Mouse (Mus musculus) olfactory bulb, adult 2 months (tissue): ENCODE measurements around the gene Clec18a. TPM values are rescaled to one million over a fixed set of nuclear protein-coding genes. Genes with fewer than 3 reads are reported as not detected.
A peak's percentile ranks its signal among the peaks of the same experiment; 100 is the strongest.

Experiments used
- H3K27ac ChIP-seq: fragments of 200-500 bp; 2 replicates; pipeline ENCODE4 v1.5.1; 2012; ENCODE audit warnings: low read depth, low read length; ENCODE audit not compliant: insufficient read depth
- H3K4me1 ChIP-seq: fragments of 200-500 bp; 2 replicates; pipeline ENCODE4 v1.6.1; 2012; ENCODE audit warnings: low read length; ENCODE audit not compliant: control insufficient read depth, insufficient read depth
- H3K4me3 ChIP-seq: fragments of 200-500 bp; 2 replicates; pipeline ENCODE4 v1.5.1; 2012; ENCODE audit warnings: mild to moderate bottlenecking, low read depth, low read length, moderate library complexity; ENCODE audit not compliant: insufficient read depth
- CTCF ChIP-seq: fragments of 200-500 bp; IDR thresholded peaks from 2 replicates; pipeline ENCODE4 v1.5.1; 2012; ENCODE audit warnings: low read depth, mild to moderate bottlenecking, low read length, moderate library complexity; ENCODE audit not compliant: insufficient read depth
- POLR2A ChIP-seq: fragments of 200-500 bp; IDR thresholded peaks from 2 replicates; pipeline ENCODE4 v1.6.1; 2012; ENCODE audit warnings: mild to moderate bottlenecking, low read depth, low read length, moderate library complexity; ENCODE audit not compliant: insufficient read depth
- WGBS: fragments of 180-500 bp; shearing (Covaris S2); methylation state at CpG from one replicate; pipeline ENCODE4 v1.1.7; 2018; 5-methylcytosine and 5-hydroxymethylcytosine counted together
- polyA plus RNA-seq: library from polyadenylated mRNA; stranded (reverse); fragments of >200 nt; gene quantifications from 2 replicates; pipeline ENCODE4 v1.2.4, GENCODE M21; 2012; ENCODE audit warnings: low replicate concordance; ENCODE audit not compliant: missing spikeins, insufficient read depth, insufficient read length

The Clec18a gene
- polyA plus RNA-seq, 1 experiment = not detected

DNA sequence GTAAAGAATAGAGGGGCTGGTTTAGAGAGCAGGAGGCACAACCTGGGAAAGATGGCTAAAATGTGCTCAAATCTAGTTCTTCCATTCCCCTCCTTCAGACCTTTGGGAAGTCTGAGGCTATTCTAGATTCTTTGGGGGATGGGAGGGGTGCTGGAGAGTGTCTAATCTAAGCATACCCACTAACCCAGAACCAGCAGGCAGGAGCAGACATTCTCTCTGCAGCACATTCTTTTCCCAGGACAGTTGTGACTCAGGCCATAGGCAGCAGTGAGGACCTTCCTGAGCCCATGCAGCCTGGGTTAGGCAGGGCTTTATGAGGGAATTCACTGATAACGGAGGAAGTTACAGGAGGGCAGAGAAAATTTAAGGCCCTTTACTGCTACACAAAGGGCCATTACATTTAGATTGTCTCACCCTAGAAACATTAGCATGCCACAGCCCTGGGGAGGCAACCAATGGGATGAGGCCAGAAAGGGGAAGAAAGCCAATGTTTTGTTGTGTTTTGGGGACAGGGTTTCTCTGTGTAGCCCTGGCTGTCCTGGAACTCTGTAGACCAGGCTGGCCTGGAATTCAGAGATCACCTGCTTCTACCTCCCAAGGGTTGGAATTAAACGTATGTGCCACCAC, 33.2 kb downstream of the Clec18a start:
- WGBS = 78% methylated on average over 2 of the region's 2 CpGs
- Histone ChIP-seq H3K4me3 (no peak overlapping the region), H3K4me1 (peaks cover 12% of the 10 kb centered on the region), H3K27ac (no peak overlapping the region)
- TF ChIP-seq CTCF (no peak), POLR2A (no peak)

DNA sequence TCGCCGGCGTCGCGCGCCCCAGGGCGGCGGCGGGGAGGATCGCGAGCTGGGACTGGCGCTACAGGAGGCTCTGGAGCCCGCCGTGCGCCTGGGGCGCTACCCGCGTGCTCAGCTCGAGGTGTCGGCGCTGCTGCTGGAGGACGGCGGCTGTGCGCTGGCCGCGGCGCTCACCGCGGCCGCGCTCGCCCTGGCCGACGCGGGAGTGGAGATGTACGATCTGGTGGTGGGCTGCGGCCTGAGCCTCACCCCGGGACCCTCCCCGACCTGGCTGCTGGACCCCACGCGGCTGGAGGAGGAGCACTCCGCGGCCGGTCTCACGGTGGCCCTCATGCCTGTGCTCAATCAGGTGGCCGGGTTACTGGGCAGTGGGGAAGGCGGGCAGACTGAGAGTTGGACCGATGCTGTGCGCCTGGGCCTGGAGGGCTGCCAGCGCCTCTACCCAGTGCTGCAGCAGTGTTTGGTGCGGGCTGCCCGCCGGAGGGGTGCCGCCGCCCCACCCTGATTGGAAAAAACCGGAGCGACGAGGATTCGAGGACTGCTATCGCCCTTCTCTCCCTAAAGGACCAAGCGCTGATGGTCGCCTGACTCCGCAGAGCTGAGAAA, 35.4 kb downstream of the Clec18a start:
- no peak; the same call in 1 of the 2 replicates for TF ChIP-seq POLR2A
- no peak for TF ChIP-seq CTCF
- Histone ChIP-seq H3K4me3 (peak overlapping the region; percentile 76), H3K27ac (no peak overlapping the region), H3K4me1 (peaks cover 11% of the 10 kb centered on the region)
- WGBS = under 1% methylated on average over 63 of the region's 63 CpGs

DNA sequence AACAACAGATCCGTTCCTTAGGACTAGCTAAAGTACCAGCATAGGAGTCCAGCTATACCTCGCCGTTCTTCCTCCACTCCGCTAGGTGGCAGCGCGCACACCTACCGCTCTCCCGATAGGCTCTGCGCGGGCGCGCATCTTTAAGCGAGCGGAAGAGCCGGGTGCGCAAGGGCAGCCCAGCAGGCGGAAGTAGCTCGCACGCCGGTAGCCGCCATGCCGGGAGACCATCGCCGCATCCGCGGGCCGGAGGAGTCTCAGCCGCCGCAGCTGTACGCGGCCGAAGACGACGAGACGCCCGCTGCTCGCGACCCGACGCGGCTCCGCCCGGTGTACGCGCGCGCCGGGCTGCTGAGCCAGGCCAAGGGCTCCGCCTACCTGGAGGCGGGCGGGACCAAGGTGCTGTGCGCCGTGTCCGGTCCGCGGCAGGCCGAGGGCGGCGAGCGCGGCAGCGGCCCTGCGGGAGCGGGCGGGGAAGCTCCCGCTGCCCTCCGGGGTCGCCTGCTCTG, 36.0 kb downstream of the Clec18a start, which contains the start of gene Exosc6:
Exosc6 (plus strand) TSS at position 182 of the 506 bp plus-strand sequence.
- peaks cover 9% of the 10 kb centered on the region for H3K4me1 ChIP-seq
- under 1% methylated on average over 67 of the region's 68 CpGs for WGBS
- TF ChIP-seq POLR2A (peak; percentile 44; the same call in 1 of the 2 replicates), CTCF (peak; percentile 82)
- peak within 1 kb of the TSS; percentile 76 for H3K4me3 ChIP-seq
- no peak within 1 kb of the TSS for H3K27ac ChIP-seq

DNA sequence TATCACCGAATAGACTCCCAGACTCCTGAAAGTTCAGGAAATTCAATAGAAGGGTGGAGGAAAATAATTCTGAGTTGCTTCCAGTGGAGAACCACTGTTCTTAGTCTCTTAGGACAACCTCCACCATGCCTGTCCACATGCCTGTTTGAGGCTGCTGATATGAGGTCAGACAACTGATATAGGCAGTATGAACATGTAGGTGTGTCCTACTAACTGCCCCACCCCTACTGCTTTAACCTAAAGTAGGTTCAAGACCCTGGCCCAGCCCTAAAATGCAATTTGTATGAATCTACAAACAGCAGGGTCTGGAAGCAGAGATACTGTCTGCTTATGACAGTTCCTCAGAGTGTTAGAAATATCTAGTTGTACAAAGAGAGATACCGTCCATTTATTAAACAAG, 36.6 kb downstream of the Clec18a start:
- H3K27ac ChIP-seq = no peak overlapping the region
- H3K4me3 ChIP-seq = no peak overlapping the region
- 66% methylated on average over 2 of the region's 2 CpGs for WGBS
- TF ChIP-seq POLR2A (no peak), CTCF (no peak)
- peaks cover 5% of the 10 kb centered on the region for H3K4me1 ChIP-seq

DNA sequence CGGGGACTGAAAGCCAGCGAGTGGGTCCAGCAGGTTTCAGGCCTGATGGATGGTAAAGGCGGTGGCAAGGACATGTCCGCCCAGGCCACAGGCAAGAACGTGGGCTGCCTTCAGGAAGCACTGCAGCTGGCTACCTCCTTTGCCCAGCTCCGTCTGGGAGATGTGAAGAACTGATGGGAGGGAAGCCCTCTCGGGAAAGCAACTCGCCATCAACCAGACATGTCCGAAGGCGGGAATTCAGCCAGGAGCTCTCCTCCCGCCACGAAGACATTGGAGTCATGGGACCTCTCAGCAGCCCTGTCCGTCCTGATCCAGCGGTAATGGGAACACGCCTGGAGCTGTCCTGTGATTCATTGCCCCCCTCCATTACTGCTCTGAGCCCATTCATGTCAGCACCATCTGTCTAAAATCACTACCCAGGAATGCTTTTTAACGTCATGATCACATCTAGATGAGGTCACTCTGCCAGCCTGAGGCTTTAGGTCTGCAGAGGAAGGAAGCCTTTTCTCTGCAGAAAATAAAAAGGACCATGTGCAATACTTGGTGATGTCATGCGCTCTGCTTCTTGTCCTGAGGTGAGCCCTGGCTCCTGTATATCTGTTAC, 37.1 kb downstream of the Clec18a start:
- TF ChIP-seq POLR2A = no peak
- no peak for TF ChIP-seq CTCF
- Histone ChIP-seq H3K27ac (no peak overlapping the region), H3K4me1 (peaks cover 5% of the 10 kb centered on the region), H3K4me3 (no peak overlapping the region)
- 84% methylated on average over 17 of the region's 17 CpGs for WGBS

- no peak for TF ChIP-seq POLR2A
- no peak for TF ChIP-seq CTCF
- WGBS = 78% methylated on average over 12 of the region's 12 CpGs
- peaks cover 5% of the 10 kb centered on the region for H3K4me1 ChIP-seq
- no peak overlapping the region for H3K4me3 ChIP-seq
- no peak overlapping the region for H3K27ac ChIP-seq
Measured at GRCm38 (mm10) chr8:111053827-111054518, 38.3 kb downstream of the Clec18a start.

- H3K4me1 ChIP-seq = no peaks in the 10 kb centered on the region
- WGBS = 94% methylated on average over 7 of the region's 7 CpGs
Measured at GRCm38 (mm10) chr8:111049106-111049505, 43.1 kb downstream of the Clec18a start.

GRCm38 (mm10) chr8:111048694-111049093, 43.5 kb downstream of the Clec18a start:
- WGBS = 95% methylated on average over 2 of the region's 2 CpGs
- Histone ChIP-seq H3K4me3 (no peak overlapping the region), H3K4me1 (no peaks in the 10 kb centered on the region), H3K27ac (no peak overlapping the region)
- TF ChIP-seq POLR2A (no peak), CTCF (no peak)

More at GRCm38 (mm10) chr8:111049106-111049505, 43.1 kb downstream of the Clec18a start:
- no peak for TF ChIP-seq CTCF
- no peak for TF ChIP-seq POLR2A
- H3K27ac ChIP-seq = no peak overlapping the region
- no peak overlapping the region for H3K4me3 ChIP-seq
